Mouse (Mus musculus): ENCODE results near the gene Usp48.
"Not testable (repeated sequence)": the region's sequence is repeated elsewhere in the genome, so short reads cannot be mapped to it uniquely, and the experiment has no call there.

Usp48 gene

GRCm38 (mm10) chr4:137593601-137594495 lies at the start of gene Usp48:
Usp48 (plus strand) TSS chr4:137593755.
- in situ Hi-C loops (cut with MboI, MseI), result no loop called here

GRCm38 (mm10) chr4:137545568-137545967 lies 48.0 kb upstream of the Usp48 start:
- in situ Hi-C loops (cut with MboI, MseI), result loop anchor here (5.0 kb wide), 1 partner anchor 108 kb away; no protein-coding TSS in a partner anchor

GRCm38 (mm10) chr4:137546003-137546525 lies 47.5 kb upstream of the Usp48 start:
- in situ Hi-C loops (cut with MboI, MseI), result loop anchor here (5.0 kb wide), 1 partner anchor 109 kb away; no protein-coding TSS in a partner anchor

GRCm38 (mm10) chr4:137553466-137553865 lies 40.1 kb upstream of the Usp48 start:
- in situ Hi-C loops (cut with MboI, MseI), result no loop called here

- in situ Hi-C loops (cut with MboI, MseI), result no loop called here
Observed at GRCm38 (mm10) chr4:137556673-137557210, 36.8 kb upstream of the Usp48 start.

- in situ Hi-C loops (cut with MboI, MseI), result no loop called here
Observed at GRCm38 (mm10) chr4:137569873-137570272, 23.7 kb upstream of the Usp48 start.

GRCm38 (mm10) chr4:137574469-137574868 lies 19.1 kb upstream of the Usp48 start, which contains the start of gene Ldlrad2:
Ldlrad2 (minus strand) TSS chr4:137574569.
- in situ Hi-C loops (cut with MboI, MseI), result no loop called here

- in situ Hi-C loops (cut with MboI, MseI), result no loop called here
Observed at GRCm38 (mm10) chr4:137577486-137577885, 16.1 kb upstream of the Usp48 start.

GRCm38 (mm10) chr4:137578181-137578845 lies 15.2 kb upstream of the Usp48 start:
- in situ Hi-C loops (cut with MboI, MseI), result no loop called here

GRCm38 (mm10) chr4:137579789-137580188 lies 13.8 kb upstream of the Usp48 start:
- in situ Hi-C loops (cut with MboI, MseI), result no loop called here

GRCm38 (mm10) chr4:137580299-137580698 lies 13.3 kb upstream of the Usp48 start:
- in situ Hi-C loops (cut with MboI, MseI), result no loop called here

- in situ Hi-C loops (cut with MboI, MseI), result no loop called here
Observed at GRCm38 (mm10) chr4:137581815-137582214, 11.7 kb upstream of the Usp48 start.

- in situ Hi-C loops (cut with MboI, MseI), result not testable (repeated sequence)
Observed at GRCm38 (mm10) chr4:137589095-137589494, 4.5 kb upstream of the Usp48 start.

- in situ Hi-C loops (cut with MboI, MseI), result no loop called here
Observed at GRCm38 (mm10) chr4:137589586-137589985, 4.0 kb upstream of the Usp48 start.

- in situ Hi-C loops (cut with MboI, MseI), result no loop called here
Observed at GRCm38 (mm10) chr4:137590961-137591360, 2.6 kb upstream of the Usp48 start.

GRCm38 (mm10) chr4:137594496-137595270 lies 1.1 kb downstream of the Usp48 start:
- in situ Hi-C loops (cut with MboI, MseI), result no loop called here

- in situ Hi-C loops (cut with MboI, MseI), result no loop called here
Observed at GRCm38 (mm10) chr4:137597098-137597630, 3.6 kb downstream of the Usp48 start.

- in situ Hi-C loops (cut with MboI, MseI), result no loop called here
Observed at GRCm38 (mm10) chr4:137598577-137598976, 5.0 kb downstream of the Usp48 start.

- in situ Hi-C loops (cut with MboI, MseI), result no loop called here
Observed at GRCm38 (mm10) chr4:137603449-137604171, 10.1 kb downstream of the Usp48 start.

GRCm38 (mm10) chr4:137607023-137607422 lies 13.5 kb downstream of the Usp48 start:
- in situ Hi-C loops (cut with MboI, MseI), result no loop called here
